Mouse (Mus musculus) liver, embryonic 12.5 days (tissue): ENCODE measurements around the gene Sae1. TPM values are rescaled to one million over a fixed set of nuclear protein-coding genes. Genes with fewer than 3 reads are reported as not detected.
A peak's percentile ranks its signal among the peaks of the same experiment; 100 is the strongest.

ENCODE experiments used
- ATAC-seq: fragments of 200-750 bp; cut with Nextera tagmentation; 2 replicates; pipeline ENCODE4 v1.8.0; 2017; ENCODE audit warnings: moderate number of reproducible peaks, mild to moderate bottlenecking, moderate library complexity
- H3K27ac ChIP-seq: fragments of 300-500 bp; sonication (generic); 2 replicates; pipeline ENCODE4 v1.5.1; 2016; ENCODE audit warnings: mild to moderate bottlenecking
- H3K27me3 ChIP-seq: fragments of 300-500 bp; sonication (generic); replicated peaks from 2 replicates; pipeline ENCODE4 v1.6.1; 2016; ENCODE audit warnings: mild to moderate bottlenecking, moderate library complexity
- H3K36me3 ChIP-seq: fragments of 300-500 bp; sonication (generic); 2 replicates; pipeline ENCODE4 v1.6.1; 2016; ENCODE audit warnings: mild to moderate bottlenecking, moderate library complexity
- H3K4me1 ChIP-seq: fragments of 300-500 bp; sonication (generic); 2 replicates; pipeline ENCODE4 v1.6.1; 2016
- H3K4me2 ChIP-seq: fragments of 300-500 bp; sonication (generic); 2 replicates; pipeline ENCODE4 v1.6.1; 2016; ENCODE audit warnings: mild to moderate bottlenecking, moderate library complexity
- H3K4me3 ChIP-seq: fragments of 300-500 bp; sonication (generic); 2 replicates; pipeline ENCODE4 v1.5.1; 2016; ENCODE audit warnings: mild to moderate bottlenecking, moderate library complexity
- H3K9ac ChIP-seq: fragments of 300-500 bp; sonication (generic); 2 replicates; pipeline ENCODE4 v1.6.1; 2016; ENCODE audit warnings: mild to moderate bottlenecking, moderate library complexity
- H3K9me3 ChIP-seq: fragments of 300-500 bp; sonication (generic); replicated peaks from 2 replicates; pipeline ENCODE4 v1.6.1; 2016; ENCODE audit warnings: mild to moderate bottlenecking, moderate library complexity
- WGBS: fragments of 180-500 bp; shearing (Covaris S2); methylation state at CpG from one replicate; pipeline ENCODE4 v1.1.7; 2016; ENCODE audit not compliant: insufficient replicate concordance; 5-methylcytosine and 5-hydroxymethylcytosine counted together
- polyA plus RNA-seq: library from polyadenylated mRNA; unstranded; fragments of >200 nt; fragmentation: Nextera tagmentation; extraction: Ambion mirVana; gene quantifications from 2 replicates; pipeline ENCODE4 v1.2.1, GENCODE M21; 2016

Sae1 gene
- polyA plus RNA-seq, 1 experiment from 2014 or later, result 187 TPM

DNA sequence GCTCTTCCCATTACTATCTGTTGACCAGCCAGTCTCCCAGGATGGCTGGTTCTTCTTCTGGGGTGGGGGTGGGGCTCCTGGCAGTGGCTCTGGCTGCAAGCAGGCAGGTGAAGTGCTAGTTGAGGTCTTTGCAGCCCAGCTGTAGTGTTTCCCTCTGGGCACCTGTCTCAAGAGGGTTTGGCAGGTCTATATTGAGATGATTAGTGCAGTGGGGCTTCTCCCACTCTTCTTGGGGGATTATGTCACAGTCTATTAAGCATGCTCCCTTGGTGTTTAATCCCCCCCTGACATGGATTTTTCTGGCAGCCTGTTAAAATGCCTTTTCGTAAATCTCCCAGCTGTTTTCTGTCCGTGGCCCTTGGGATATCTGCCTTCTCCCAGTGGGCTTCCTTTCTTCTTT lies 25.3 kb upstream of the Sae1 start:
- WGBS, result 88% methylated on average over 2 of the region's 2 CpGs
- Histone ChIP-seq H3K4me2 (peak overlapping the region; percentile 38; the same call in 1 of the 2 replicates), H3K9ac (peak overlapping the region; percentile 49; the same call in 1 of the 2 replicates), H3K36me3 (peaks cover 96% of the 10 kb centered on the region), H3K4me3 (no peak overlapping the region), H3K9me3 (no peaks in the 10 kb centered on the region), H3K4me1 (peaks cover 84% of the 10 kb centered on the region), H3K27me3 (no peaks in the 10 kb centered on the region), H3K27ac (peak overlapping the region; percentile 91)
- ATAC-seq, result peak; percentile 6

DNA sequence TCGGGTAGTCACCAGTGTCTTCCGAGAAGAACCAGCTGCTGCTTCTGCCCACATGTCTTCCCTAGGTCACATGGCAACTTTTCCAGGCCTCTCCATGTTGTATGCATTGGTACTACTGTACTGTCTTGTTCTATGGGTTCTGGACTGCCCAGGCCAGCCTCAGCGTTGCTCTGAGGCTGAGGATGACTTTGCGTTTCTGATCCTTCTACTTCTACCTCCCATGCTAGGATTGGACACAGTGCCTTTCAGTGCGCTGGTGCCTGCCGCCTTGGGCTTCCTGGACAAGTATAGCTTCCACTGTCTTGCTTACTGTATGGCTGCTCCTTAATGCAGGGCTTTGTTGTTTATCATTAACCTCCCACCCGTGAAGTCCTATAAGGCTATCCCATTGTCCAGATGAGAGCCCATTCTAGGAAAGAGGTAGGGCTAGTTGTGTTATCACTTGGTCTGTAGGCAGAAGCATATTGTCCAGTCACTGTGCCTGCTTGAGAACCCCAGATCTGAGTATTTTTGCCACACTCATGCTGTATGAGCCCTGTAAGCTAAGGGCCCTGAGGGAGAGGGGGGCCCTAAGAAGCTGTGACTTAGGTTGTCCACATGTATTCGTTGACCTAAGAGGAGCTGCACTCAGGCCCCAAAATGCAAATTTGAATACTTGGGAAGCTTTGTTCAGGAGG lies 24.8 kb upstream of the Sae1 start:
- Histone ChIP-seq H3K36me3 (peaks cover 95% of the 10 kb centered on the region), H3K27ac (peak overlapping the region; percentile 91), H3K27me3 (no peaks in the 10 kb centered on the region), H3K9me3 (no peaks in the 10 kb centered on the region), H3K4me3 (no peak overlapping the region), H3K4me1 (peaks cover 89% of the 10 kb centered on the region), H3K4me2 (peak overlapping the region; percentile 38), H3K9ac (peak overlapping the region; percentile 49)
- WGBS, result 58% methylated on average over 8 of the region's 8 CpGs
- peak; percentile 89 for ATAC-seq

DNA sequence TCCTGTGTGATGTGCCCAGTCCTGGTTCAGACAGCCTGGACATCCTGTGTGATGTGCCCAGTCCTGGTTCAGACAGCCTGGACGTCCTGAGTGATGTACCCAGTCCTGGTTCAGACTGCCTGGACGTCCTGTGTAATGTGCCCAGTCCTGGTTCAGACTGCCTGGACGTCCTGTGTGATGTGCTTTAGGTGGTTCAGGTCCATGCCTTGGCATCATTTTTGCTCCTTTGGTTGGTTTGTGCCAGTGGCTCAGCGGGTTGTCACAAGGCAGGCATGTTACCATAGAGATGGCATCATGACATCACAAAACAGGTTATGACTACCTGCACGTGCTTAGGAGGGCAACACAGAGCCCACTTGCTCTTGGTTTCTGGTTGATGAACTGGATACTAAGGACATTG lies 23.5 kb upstream of the Sae1 start:
- no peaks in the 10 kb centered on the region for H3K27me3 ChIP-seq
- H3K27ac ChIP-seq, result peak overlapping the region; percentile 91
- no peak for ATAC-seq
- peak overlapping the region; percentile 49; the same call in 1 of the 2 replicates for H3K9ac ChIP-seq
- WGBS, result 84% methylated on average over 5 of the region's 5 CpGs
- H3K36me3 ChIP-seq, result peaks cover 89% of the 10 kb centered on the region
- H3K4me1 ChIP-seq, result peaks cover 93% of the 10 kb centered on the region
- no peaks in the 10 kb centered on the region for H3K9me3 ChIP-seq
- no peak overlapping the region for H3K4me3 ChIP-seq
- no peak overlapping the region for H3K4me2 ChIP-seq

DNA sequence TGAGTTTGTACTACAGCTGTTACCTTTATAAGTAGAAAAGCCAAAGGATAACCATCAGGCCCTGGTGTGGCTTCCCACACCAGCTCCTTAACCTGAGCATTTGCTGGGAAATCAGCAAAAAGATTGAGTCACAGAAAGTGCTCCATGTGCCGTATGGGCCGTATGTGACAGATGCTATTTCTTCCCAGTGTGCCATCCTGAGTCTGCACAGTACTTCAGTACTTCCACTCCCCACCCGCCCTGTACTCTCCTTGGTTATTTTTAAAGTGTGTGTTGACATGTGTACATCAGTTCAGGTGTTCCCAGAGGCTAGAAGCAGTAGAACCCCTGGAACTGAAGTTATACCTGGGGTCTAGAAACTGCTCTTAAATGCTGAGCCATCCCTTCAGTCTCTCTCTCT lies 19.4 kb upstream of the Sae1 start:
- peak overlapping the region; percentile 75 for H3K9ac ChIP-seq

DNA sequence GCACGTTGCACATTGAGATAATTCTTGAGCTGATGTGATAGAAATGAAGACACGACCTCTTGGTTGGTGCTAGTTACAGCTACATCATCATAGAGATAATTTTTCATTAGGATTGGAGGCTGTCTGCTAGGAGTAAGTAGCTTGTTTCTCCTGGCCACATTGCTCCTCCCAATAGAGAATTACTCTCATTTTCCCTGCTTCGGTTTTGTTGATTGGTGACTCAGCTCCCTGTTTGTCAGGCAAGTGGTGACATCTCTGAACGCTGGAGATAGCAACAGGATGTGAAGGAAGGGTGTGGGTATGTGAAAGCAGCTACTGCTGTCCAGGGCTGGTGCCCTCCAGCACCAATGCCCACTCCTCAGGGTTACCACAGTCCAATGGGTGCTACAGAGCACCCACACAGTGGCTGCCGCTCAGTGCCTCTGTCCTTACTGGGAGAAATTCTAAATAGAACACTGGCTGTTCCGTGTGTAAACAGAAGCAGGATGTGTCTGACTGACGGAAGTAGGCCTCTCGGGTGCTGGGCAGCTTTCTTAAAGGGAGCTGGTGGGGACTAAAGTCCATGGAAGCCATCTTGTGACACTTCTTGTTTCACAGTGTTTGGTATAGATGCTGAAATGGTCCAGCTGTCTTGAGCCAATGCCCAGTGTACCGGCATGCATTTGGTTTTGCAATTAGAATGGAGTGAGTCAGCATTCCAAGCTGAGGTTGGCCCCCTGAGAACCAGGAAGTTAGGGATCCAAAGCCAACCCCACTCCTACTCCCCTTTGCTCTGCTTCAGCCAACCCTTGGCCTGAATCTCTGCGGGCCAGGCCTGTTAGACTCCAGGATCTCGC lies 18.1 kb upstream of the Sae1 start:
- peak overlapping the region; percentile 100 for H3K27ac ChIP-seq
- ATAC-seq, result peak; percentile 81
- H3K4me2 ChIP-seq, result peak overlapping the region; percentile 89
- H3K36me3 ChIP-seq, result peaks cover 50% of the 10 kb centered on the region
- H3K9ac ChIP-seq, result peak overlapping the region; percentile 75
- no peaks in the 10 kb centered on the region for H3K27me3 ChIP-seq
- 11% methylated on average over 11 of the region's 11 CpGs for WGBS
- no peaks in the 10 kb centered on the region for H3K9me3 ChIP-seq
- peaks cover 74% of the 10 kb centered on the region for H3K4me1 ChIP-seq
- peak overlapping the region; percentile 49 for H3K4me3 ChIP-seq

More for the DNA sequence above, 19.4 kb upstream of the Sae1 start:
- WGBS, result 84% methylated on average over 3 of the region's 3 CpGs
- Histone ChIP-seq H3K9me3 (no peaks in the 10 kb centered on the region), H3K36me3 (peaks cover 62% of the 10 kb centered on the region), H3K4me3 (no peak overlapping the region), H3K27me3 (no peaks in the 10 kb centered on the region), H3K4me2 (peak overlapping the region; percentile 37), H3K4me1 (peaks cover 87% of the 10 kb centered on the region), H3K27ac (peak overlapping the region; percentile 100)
- ATAC-seq, result no peak

DNA sequence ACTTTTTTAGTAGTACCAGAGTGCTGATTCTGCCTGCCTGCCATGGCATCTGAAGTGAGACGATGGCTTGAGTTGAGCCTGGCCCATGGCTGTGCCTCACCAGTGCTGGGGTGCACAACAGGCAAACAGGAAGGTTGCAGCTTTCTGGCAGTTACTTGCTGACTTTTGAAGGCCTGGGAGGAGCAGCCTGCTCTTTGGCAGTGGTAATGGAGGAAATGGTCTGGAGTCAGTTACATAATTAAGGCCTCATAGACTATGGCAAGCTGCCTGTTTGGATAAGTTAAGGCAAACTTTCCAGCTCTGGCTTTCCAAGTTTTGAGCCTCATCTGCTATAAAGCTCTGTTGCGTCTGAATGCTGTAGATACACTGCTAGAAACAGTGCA lies 17.5 kb upstream of the Sae1 start:
- H3K27ac ChIP-seq, result peak overlapping the region; percentile 100
- peaks cover 68% of the 10 kb centered on the region for H3K4me1 ChIP-seq
- H3K36me3 ChIP-seq, result peaks cover 43% of the 10 kb centered on the region
- 16% methylated on average over 2 of the region's 2 CpGs for WGBS
- no peaks in the 10 kb centered on the region for H3K27me3 ChIP-seq
- ATAC-seq, result no peak
- peak overlapping the region; percentile 89 for H3K4me2 ChIP-seq
- H3K4me3 ChIP-seq, result peak overlapping the region; percentile 49
- peak overlapping the region; percentile 75 for H3K9ac ChIP-seq
- no peaks in the 10 kb centered on the region for H3K9me3 ChIP-seq

DNA sequence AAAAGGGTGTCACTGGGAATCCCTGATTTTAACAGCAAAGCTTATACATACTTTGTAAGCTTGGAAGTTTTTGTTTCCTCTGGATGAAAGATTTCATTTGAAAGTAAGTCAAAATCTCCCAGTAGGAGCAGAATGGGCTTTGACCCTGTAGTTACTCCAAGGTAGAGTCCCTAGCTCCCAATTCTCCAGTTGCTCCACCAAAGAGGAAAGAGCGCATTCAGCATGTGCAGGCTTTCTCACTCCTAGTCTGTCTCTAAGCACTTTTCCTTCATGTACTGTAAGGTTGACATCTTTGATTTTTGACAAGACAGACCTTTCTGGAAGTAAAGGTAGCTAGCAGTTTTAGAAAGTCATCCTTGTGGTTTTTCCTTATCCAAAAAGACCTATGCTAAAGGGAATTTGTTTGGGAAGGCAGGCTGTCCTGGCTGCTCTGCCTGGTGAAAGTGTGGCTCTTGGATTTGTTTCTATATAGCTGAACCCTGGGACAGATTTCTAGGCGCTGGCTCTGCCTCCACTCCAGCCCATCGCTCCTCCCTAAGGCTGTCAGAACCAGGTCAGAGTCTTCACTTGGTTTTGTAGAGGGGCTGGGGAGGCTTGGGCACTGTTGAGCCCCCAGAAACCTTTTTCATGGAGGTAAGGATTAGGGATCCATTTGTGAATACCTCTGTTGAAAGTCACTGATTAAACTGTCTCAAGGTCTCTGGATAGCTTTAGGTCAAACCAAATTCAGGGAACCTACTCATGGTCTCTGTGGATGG lies 16.9 kb upstream of the Sae1 start:
- no peaks in the 10 kb centered on the region for H3K9me3 ChIP-seq
- peaks cover 64% of the 10 kb centered on the region for H3K4me1 ChIP-seq
- no peaks in the 10 kb centered on the region for H3K27me3 ChIP-seq
- H3K4me2 ChIP-seq, result peak overlapping the region; percentile 89
- peak overlapping the region; percentile 49 for H3K4me3 ChIP-seq
- H3K9ac ChIP-seq, result peak overlapping the region; percentile 75
- WGBS, result 61% methylated on average over 3 of the region's 3 CpGs
- peaks cover 39% of the 10 kb centered on the region for H3K36me3 ChIP-seq
- no peak for ATAC-seq
- H3K27ac ChIP-seq, result peak overlapping the region; percentile 100

DNA sequence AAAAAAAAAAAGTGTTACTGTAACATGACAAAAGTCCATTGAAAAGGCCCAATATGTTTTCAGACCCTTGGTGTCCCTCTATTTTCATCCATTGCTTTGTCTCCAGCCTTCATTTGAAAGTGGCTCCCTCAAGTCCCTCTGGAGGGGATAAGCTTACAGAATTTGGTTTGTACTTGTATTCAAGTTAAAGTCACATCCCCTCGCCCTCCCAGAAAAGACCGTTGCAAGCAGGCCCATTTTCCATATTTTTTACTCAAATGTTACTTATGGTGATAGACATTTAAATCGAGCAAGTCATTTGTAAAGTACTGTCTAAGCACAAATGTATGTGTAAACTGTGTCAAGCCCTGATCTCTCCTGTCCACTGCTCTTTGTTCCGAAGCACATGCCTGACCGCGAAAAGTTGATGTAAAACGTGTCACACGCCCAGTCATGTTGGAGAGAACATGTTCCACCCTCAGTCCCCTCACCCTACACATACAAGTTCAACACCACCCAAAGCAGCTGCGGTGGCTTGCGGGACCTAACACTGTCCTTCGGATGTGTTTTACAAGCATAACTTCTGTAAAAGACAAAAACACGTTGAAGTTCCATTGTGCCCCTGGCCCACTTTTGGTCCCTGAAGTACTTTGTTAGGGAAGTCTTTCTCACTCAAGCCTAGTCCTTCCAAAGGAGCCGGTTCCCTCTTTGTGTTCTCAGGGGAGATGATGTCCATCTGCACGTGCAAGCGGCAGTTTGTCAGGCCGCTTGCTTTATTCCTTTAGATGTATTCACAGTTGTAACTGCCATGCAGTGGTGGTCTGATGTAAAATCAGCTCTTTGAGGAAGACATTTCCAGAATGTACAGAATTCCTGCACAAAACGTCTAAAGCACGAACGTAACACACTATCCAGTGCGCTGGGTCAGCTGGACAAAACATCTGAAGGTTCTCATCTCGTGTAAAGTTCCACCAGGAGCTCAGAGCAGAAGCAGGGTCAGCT lies 15.7 kb upstream of the Sae1 start:
- WGBS, result 19% methylated on average over 21 of the region's 21 CpGs
- Histone ChIP-seq H3K9ac (peak overlapping the region; percentile 100), H3K27ac (peak overlapping the region; percentile 100), H3K4me2 (peak overlapping the region; percentile 89), H3K27me3 (no peaks in the 10 kb centered on the region), H3K4me3 (peak overlapping the region; percentile 90), H3K36me3 (peaks cover 28% of the 10 kb centered on the region), H3K4me1 (peaks cover 62% of the 10 kb centered on the region), H3K9me3 (no peaks in the 10 kb centered on the region)
- ATAC-seq, result no peak

DNA sequence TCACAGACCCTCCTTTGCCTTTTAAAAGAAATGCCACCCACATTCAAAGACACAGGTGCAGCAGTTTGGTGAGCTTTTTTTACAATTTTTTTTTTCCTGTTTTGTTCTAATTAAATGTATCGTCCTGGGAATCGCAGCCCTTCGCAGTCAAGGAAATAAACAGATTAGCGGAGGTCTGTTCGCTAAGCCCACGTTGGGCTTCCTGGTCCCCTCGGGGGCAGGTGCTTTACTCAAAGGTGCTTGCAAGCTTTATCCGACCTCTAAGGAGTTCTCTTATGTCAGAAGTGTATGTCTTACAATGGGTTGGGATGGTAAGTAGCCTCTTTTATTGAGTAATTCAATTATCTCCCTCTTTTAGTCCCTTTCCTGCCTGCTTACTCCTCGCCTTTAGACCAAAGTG lies 14.8 kb upstream of the Sae1 start:
- peaks cover 59% of the 10 kb centered on the region for H3K4me1 ChIP-seq
- peak overlapping the region; percentile 89 for H3K4me2 ChIP-seq
- H3K36me3 ChIP-seq, result peaks cover 20% of the 10 kb centered on the region; the same call in 1 of the 2 replicates
- H3K9ac ChIP-seq, result peak overlapping the region; percentile 100
- 1% methylated on average over 9 of the region's 9 CpGs for WGBS
- no peaks in the 10 kb centered on the region for H3K9me3 ChIP-seq
- peak overlapping the region; percentile 90 for H3K4me3 ChIP-seq
- ATAC-seq, result no peak
- peak overlapping the region; percentile 100 for H3K27ac ChIP-seq
- H3K27me3 ChIP-seq, result no peaks in the 10 kb centered on the region

DNA sequence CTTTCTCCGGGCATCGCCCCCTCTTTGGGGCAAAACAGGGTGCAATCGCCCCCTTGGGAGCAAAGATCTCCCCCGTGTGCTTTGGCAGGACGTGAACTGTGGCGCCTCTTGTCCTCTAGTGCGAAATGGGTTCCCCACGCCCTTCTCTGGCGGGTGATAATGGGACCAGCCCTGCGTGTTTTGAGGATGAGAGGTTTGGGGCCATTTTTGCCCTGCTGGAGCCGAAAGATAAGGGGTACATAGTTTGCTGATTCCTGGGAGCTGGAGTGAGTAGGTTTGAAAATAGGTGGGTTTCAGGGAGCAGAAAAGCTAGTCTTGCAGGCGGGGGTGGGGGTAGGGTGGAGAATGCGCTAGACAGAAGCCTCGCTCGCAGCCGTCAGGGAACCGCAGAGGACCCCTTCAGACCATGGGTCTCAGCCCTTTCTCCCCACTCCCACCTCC lies 14.4 kb upstream of the Sae1 start:
- peak overlapping the region; percentile 89 for H3K4me2 ChIP-seq
- peaks cover 16% of the 10 kb centered on the region; the same call in 1 of the 2 replicates for H3K36me3 ChIP-seq
- peak overlapping the region; percentile 100 for H3K9ac ChIP-seq
- WGBS, result under 1% methylated on average over 17 of the region's 17 CpGs
- H3K9me3 ChIP-seq, result no peaks in the 10 kb centered on the region
- ATAC-seq, result peak; percentile 28
- H3K4me3 ChIP-seq, result peak overlapping the region; percentile 90
- peak overlapping the region; percentile 100 for H3K27ac ChIP-seq
- peaks cover 55% of the 10 kb centered on the region for H3K4me1 ChIP-seq
- H3K27me3 ChIP-seq, result no peaks in the 10 kb centered on the region
